Mouse (Mus musculus): ENCODE measurements around the gene Pkn1. TPM values are rescaled to one million over a fixed set of nuclear protein-coding genes. Genes with fewer than 3 reads are reported as not detected.
A peak's percentile ranks its signal among the peaks of the same experiment; 100 is the strongest.

The Pkn1 gene
- 12.6 and 25.9 TPM in 2 replicates for total RNA-seq (2015; ENCODE audit: low replicate concordance)
- total RNA-seq (2017; ENCODE audit: low replicate concordance) = 9.2 and 11.0 TPM in 2 replicates

DNA sequence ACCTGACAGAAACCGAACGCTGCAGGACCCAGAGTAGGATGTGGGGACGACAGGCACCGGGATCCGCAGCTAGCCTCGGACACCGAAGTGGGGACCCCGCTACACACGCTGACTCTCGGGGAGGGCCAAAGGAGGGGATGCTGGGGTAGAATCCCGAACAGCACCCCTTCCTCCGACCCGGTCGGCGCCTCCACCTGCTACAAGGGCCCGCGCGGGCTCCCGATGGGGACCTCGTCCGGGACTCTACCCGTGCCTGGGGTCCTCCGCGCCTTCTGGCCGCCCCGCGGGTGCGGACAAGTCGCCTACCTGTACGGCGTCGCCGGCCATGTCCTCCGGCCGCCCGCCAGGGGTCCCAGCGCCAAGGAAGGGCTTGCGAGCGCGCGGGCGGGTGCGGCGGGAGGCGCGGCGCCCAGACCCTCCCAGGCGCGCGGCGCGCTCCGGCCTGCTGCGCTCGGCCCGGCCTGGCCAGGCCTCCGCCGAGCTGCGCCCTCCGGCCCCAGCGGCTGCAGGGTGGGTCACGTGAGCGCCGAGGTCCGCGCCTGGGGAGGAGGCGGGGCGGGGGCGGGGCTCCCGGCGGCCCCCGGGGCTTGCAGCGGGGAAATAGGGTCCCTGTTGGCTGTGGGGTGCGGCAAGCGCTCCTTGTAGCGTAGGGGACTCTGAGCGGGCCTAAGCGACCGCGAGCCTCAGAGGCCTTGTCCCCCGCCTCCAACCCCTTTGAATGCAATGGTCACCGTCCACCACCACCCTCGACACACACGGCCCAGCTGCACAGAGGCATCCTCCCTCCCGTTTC is at the start of gene Pkn1:
Gene Pkn1 (minus strand): TSS at position 519 of the 793 bp plus-strand sequence.
- ATAC-seq (replicated peaks; ENCODE audit: low FRiP score, poor library complexity, severe bottlenecking) = peak; percentile 86

DNA sequence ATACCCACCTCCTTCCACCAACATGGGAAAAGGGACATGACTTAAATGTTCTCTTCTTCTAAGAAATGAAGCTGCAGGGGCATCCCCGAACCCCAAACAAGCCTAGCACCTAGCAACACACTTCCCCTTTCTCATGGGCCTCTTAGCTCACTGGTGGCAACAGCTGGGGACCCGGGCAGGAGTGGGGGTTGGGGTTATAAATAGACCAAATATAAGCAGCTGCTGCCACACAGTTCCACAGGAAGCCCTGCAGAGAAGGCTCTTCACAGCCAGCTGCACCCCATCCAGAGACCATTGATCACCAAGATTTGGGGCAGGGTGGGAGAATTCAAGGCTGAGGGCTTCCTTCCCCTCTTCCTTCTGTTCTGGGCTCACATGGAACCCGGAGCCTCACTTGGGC is 49.7 kb upstream of the Pkn1 start:
- no peak for ATAC-seq (replicated peaks; ENCODE audit: low FRiP score, poor library complexity, severe bottlenecking)

DNA sequence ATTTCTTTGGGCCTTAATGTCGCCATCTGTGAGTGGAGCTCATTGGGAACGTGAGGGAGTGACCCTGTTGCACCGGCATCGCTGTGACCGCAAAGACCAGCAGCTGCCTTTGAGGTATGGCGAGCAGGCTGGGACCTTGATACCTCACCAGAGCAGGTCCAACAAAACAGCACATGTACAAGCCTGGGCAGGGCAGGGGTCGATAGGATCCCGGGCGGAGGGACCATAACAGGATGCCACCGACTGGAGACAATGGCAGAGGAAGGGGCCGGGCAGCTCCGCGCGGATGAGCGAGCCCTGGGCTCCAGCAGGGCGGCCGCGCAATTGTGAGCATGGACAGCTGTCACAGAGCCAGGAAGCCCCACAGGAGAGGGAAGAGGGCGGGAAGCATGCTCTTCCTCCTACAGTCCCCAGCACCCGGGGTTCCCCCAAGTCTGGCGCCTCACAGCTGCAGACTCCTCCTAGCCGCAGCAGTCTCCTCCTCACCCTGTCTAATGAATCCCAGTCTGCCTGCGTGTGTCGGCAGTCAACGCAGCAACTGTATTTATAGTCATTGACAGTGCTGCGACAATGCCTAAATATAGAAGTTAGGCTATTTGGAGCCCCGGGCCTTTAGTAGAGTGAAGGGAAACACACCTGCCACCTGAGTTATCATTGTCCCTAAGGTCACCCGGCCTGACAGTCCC is 48.8 kb upstream of the Pkn1 start:
- ATAC-seq (replicated peaks; ENCODE audit: low FRiP score, poor library complexity, severe bottlenecking) = no peak

DNA sequence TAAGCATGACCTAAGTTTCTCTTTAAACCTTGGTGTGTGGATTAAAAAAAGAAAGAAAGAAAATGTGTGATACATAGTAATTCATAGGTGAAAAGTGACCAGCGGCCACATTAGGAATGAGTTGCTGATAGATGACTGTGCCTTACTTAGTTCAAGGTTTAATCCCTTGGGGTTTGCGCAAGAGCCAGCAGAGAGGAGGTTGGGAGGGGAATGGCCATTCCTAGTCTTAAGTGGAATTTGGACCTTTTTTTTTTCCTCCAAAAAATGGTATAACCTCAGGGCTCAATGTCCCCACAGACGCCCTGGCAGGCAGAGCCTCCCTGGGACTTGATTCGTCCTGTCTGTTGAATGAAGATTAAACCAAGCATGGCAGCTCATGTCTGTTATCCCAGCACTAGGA is 45.1 kb upstream of the Pkn1 start:
- ATAC-seq (replicated peaks; ENCODE audit: low FRiP score, poor library complexity, severe bottlenecking) = no peak

DNA sequence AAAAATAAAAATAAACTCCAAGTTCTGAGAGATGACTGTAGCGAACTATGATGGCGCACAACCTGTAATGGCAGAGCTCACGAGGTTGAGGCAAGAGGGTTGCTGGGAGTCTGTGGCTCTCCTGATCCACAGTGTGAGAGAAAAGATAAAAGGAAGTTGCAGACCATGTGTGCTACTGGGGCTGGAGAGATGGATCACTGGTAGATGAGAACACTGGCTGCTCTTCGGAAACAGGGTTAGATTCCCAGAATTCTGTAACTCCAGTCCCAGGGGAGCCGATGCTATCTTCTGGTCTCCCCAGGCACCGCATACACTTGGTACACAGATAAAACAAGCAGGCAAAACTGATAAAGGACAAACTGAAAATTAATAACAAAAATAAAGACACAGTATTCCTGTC is 44.0 kb upstream of the Pkn1 start:
- no peak for ATAC-seq (replicated peaks; ENCODE audit: low FRiP score, poor library complexity, severe bottlenecking)

DNA sequence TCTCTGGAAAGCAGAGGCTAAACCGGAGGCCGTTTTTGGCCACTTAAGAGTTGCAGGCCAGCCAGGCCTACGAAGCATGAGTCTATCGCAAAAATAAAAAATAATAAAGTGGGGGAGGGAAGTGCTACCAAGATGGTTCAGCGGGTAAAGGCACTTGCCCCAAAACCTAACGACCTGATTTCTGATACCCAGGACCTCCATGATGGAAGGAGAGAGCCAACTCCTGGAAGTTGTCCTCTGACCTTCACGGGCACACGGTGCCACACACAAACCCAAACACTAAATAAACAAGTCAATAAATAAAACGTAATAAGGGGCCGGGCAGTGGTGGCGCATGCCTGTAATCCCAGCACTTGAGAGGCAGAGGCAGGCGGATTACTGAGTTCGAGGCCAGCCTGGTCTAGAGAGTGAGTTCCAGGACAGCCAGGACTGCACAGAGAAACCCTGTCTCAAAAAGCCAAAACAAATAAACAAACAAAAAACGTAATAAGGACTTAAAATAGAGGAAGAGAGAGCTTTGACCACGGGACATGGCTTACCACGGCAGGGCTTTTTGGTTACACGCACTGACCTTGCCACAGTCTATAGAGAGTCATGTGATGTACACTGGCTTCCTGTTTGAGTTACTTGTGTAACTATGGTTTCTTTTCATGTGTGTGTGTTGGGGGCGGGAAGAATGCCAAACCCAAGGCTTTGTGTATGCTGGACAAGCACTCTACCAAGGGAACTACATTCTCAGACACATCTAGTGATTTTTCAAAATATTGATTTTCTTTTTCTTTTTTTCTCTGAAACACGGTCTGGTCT is 43.1 kb upstream of the Pkn1 start:
- no peak for ATAC-seq (replicated peaks; ENCODE audit: low FRiP score, poor library complexity, severe bottlenecking)

DNA sequence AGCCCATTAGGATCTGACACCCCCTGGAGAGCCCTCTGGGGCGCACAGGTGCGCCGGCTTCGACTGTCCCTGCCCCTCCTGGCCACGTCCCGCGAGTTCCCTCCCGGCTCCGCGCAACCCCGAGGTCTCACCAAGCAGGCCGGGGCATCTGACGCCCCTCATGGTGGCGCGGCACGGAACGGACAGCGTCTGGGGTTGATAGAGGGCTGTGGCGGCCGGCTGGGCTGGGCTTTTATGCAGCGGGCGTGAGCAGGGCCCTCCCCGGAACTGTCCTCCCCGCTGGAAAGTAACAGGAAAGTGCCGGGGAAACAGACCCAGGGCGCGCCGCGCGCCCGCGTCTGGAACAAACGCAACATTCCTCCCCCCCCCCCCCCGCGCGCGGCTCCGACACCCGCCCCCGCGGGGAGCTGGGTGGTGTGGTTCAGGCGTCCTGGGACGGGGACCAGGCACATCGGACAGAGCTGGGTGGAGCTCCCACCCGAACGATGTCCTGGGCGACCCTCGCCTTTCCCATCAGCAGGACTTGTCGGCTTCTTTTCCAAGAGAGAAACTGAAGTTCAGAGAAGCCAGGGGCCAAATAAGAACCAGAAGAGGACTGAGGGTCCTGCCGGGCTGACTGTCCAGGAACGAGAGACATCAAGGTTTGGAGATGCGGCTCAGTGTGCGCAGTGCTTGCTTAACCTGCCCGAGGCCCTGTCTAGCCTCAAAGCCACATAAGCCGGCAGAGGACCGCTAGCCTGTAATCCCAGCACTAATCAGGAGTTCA is 42.2 kb upstream of the Pkn1 start, which contains the start of gene Adgre5:
Gene Adgre5 (minus strand): TSS at position 351 of the 766 bp plus-strand sequence.
- no peak for ATAC-seq (replicated peaks; ENCODE audit: low FRiP score, poor library complexity, severe bottlenecking)

DNA sequence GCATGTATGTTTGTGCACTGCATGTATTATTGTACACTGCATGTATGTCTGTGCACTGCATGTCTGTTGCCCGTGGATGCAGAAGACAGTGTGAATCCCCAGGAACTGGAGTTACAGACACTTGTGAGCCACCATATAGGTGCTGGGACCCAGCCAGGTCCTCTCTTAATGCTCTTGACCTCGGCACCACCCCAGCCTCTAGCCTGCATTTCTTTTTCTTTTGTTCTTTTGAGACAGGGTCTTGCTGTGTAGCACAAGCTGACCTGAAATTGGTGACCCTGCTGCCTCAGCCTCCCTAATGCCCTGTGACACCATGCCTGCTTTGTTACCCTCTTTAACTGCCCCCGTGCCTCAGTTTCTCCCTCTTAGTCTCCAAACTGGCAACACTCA is 41.6 kb upstream of the Pkn1 start:
- no peak for ATAC-seq (replicated peaks; ENCODE audit: low FRiP score, poor library complexity, severe bottlenecking)

DNA sequence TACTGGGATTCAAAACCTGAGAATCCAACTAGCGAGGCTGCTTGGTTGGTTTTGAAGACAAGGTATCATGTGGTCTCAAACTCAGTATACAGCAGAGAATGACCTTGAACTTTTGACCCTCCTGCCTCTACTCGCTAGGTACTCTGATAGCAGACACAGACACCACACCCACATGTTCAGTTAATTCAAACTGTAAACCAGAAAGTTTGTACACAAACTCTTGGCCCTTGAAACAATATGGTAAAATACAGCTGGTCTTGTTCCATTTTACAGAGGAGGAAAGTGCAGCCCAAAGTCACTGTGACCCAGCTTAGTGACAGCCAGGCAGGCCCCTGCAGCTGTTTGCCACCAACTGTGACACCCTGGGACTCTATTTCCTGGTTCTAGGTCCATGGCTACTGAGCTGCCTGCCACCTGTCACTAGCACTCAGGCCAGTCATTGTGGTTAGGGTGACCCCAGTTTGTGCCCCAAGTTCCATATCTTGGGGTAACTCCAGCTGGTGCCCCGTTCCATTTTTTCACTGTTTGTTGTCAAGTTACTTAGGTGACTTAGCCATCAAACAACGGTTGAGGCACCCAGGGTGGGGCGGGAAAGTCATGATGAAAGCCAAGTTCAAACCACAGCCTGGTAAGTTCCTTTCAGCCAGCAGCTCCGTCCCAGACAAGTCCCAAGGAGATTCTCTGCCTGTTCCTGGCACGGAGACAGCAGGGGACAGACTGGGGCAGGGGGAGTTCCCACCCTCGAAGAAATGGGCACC is 40.9 kb upstream of the Pkn1 start:
- no peak for ATAC-seq (replicated peaks; ENCODE audit: low FRiP score, poor library complexity, severe bottlenecking)

DNA sequence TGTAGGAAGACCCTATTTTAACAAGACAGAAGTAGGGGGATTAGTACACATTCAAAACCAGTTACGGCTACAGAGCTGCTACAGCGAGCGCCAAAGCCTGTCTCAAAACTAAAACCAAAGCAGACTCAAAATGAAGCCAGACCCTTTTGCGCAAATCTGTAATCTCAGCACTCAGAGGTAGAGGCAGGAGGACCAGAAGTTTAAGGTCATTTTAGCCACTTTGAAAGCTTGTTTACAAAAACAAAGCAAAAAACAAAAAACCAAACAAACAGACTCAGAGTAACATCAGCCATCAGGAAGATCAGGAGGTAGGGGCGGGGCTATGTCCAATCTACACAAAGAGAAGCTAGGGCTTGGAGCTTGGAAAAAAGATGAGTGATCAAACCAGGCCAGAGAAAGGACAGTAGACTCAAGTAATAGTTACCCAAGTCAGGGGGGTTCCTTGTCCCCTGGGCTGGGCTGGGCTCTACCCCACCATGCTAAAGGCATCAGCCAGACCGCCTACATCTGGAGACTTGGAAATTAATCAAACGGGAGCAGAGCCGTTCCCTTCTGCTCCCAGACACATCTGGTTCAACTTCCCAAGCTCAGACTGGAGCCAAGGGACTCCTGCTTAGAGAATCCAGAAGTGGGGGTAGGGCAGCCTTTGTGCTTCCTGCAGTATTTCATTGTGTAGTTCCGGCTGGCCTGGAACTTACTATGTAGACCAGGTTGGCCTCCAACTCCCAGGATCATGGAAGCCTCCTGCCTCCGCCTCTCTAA is 40.2 kb upstream of the Pkn1 start:
- ATAC-seq (replicated peaks; ENCODE audit: low FRiP score, poor library complexity, severe bottlenecking) = no peak

DNA sequence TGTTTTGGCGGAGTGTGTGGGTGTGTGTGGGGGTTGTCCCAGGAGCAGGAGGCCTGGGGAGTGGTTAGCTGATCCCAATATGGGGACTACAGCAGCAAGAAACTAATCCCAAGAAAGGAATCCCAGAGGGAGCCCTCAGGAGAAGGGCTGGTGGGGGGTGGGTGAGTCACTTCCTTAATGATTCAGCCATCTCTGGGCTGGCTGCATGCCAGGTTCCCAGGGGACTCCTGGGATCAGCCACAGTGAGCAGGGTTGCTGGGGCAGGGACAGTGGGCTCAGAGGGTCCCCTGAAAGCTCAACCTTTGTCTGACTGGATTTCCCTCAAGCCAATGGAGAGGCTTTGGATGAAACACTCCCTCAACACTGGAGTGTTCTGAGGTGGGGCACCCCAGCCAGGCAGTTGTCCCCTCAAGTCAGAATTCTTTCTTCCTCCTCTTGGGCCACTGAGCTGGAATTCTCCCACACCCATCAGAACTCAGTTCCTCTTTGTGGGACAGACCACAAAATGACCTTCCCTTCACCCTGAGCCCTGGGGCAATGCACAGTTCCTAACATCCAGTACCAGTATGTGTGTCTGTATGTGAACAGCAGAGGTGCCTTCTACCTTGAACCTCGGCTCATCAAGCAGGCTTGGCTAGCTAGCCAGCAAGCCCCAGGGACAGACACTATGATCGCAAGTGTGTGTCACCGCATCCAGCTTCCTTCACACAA is 39.0 kb upstream of the Pkn1 start:
- ATAC-seq (replicated peaks; ENCODE audit: low FRiP score, poor library complexity, severe bottlenecking) = no peak

DNA sequence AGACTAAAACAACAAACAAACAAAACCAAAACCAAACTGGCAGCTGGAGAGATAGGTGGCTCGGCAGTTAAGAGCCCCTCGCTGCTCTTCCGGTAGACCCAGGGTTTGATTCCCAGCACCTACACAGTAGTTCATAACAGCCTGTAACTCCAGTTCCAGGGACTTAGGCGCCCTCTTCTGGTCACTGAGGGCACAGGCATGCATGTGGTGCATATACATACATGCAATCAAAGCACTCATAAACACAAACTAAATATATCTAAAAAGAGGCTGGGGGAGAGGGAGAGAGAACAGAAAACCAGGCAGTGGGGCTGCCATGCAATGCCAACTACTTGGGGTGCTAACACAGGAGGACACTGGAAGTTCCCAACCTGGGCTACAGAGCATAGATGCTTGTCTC is 38.4 kb upstream of the Pkn1 start:
- no peak for ATAC-seq (replicated peaks; ENCODE audit: low FRiP score, poor library complexity, severe bottlenecking)

DNA sequence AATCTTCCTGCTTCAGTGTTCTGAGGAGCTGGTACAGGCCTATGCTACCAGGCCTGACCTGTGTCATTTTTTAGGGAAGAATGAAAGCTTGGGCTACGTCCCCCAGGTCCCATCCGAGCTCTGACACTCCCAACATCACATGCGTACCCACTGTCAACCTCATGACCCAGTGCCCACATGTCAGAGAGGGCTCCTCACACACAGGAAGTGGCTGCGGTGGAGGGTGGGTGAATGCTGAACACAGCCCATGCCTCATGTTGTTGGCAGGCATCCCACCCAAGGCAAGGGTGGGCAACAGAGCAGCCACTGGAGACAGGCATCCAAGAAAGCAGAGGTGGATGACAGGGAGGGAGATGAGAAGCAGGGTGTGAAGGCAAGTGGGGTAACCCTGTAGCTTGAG is 37.7 kb upstream of the Pkn1 start:
- ATAC-seq (replicated peaks; ENCODE audit: low FRiP score, poor library complexity, severe bottlenecking) = no peak

DNA sequence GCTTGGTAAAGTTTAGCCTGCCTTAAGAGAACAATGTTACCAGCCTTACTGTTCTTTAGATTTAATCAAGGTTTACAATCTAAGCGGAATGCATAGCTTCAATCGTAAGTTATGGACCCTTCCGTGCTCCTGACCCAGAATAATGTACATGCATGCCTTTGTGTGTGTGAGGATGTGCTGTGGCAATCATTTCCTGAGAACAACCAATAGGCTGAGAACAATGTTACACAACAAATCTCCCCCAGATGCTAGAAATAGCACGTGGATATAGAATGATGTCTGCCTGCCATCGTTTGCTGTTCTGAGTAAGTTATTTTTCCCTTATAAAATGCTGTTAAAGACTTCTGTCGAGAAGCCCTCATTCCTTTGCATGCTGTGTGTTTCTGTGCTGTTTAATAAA is 33.9 kb upstream of the Pkn1 start:
- ATAC-seq (replicated peaks; ENCODE audit: low FRiP score, poor library complexity, severe bottlenecking) = no peak

DNA sequence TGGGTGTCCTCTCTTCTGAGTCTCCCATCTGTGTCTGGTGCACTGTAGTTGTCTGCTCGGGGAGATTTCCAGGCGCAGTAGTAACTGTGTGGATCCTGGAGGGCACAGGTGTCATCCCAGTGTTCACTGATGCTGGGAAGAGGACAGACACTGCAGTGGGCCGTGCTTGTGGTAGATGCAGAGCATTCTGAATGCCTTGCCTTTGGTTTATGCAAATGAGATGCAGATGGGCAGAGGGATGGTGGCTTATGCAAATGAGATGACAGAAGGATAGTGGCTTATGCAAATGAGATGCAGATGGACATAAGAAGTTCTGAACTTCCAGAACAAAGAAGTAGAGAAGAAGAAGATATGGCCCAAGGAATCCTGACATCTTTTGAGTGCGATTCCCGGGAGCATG is 32.9 kb upstream of the Pkn1 start:
- no peak for ATAC-seq (replicated peaks; ENCODE audit: low FRiP score, poor library complexity, severe bottlenecking)

DNA sequence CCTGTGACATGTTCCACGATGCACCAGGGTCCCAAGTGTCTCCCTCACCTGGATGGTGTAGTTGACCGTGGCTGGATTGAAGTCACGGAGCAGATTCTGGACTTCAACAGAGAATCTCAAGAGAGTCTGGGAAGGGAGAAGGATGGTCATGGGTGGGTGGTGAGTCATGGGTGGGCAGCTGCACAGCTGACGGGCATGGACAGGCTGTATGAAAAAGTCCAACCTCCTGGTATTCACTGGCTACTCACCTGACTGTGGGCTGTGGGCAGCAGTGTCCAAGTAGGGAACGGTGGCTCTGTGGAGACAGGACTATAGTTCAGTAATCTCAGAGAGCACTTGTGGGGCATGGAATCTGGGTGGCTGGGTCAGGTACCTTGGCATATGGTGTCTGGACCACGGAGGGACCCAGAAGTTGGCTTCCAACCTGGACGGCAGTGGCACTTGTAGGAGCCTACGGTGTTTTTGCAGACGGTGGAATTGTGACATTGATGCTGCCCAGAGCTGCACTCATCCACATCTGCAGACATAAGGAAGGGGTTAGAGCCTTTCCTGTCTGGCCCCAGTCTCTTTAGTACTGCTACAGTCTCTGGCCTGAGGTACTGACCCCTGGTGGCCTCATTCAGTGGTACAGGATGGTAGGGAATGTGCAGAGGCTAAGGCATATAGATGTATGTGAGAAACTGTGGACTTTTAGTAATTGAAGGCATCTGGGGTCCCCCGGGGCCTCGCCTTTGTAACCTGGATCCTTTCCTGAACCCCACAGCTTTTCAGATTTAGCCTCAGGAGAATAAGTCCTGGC is 30.2 kb upstream of the Pkn1 start:
- ATAC-seq (replicated peaks; ENCODE audit: low FRiP score, poor library complexity, severe bottlenecking) = no peak; the same call in 1 of the 2 replicates

DNA sequence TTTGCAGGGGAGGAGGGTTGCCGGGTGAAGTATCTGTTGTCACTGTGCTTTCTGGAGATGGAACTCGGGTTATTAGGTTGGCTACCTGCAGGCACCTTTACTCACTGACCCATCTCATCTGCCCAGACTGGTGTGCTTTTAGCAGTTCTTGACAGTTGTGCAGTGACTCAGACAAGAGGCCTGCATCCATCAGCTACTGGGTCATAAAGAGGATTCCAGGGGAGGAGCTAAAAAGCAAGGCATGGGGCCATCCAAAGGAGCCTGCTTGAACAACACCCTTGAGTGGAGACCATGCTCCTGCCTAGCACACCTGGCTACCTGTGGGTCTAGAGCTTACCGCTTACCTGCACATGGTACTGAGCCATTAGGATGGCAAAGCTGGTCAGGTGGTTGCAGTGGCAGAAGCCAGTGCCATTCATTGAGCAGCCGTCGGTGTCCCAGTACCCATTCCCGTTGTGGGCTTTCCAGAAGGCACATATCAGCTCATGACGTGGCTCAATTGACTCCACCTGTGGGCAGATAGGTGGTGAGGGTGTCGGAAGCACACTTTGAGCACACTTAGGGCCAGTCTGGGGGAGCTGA is 26.6 kb upstream of the Pkn1 start:
- ATAC-seq (replicated peaks; ENCODE audit: low FRiP score, poor library complexity, severe bottlenecking) = no peak

Data from erythroid progenitor cell, adult 5-6 weeks (primary cell).